Mouse (Mus musculus) spleen, adult 2 months (tissue): ENCODE measurements around the gene Dgki. TPM values are rescaled to one million over a fixed set of nuclear protein-coding genes. Genes with fewer than 3 reads are reported as not detected.

ENCODE experiments used
- DNase-seq, 2 experiments: peaks; one replicate each; pipeline versions ENCODE4 v3.0.0 to v3.0.0-alpha.2; 2012 to 2021; ENCODE audit warnings: low spot score in 2 of 2, low read depth in 1 of 2
- H3K27ac ChIP-seq: fragments of 200-500 bp; 2 replicates; pipeline ENCODE4 v1.5.1; 2012; ENCODE audit warnings: low read length, inconsistent platforms; ENCODE audit not compliant: insufficient read depth
- H3K27me3 ChIP-seq: fragments of 200-500 bp; 2 replicates; pipeline ENCODE4 v1.6.1; 2012; ENCODE audit warnings: mild to moderate bottlenecking, moderate library complexity, low read length, inconsistent platforms; ENCODE audit not compliant: control insufficient read depth, insufficient read depth
- H3K36me3 ChIP-seq: fragments of 200-500 bp; 2 replicates; pipeline ENCODE4 v1.6.1; 2012; ENCODE audit warnings: mild to moderate bottlenecking, low read length, inconsistent platforms; ENCODE audit not compliant: control insufficient read depth, insufficient read depth
- H3K4me1 ChIP-seq: fragments of 200-500 bp; 2 replicates; pipeline ENCODE4 v1.6.1; 2011; ENCODE audit warnings: inconsistent platforms; ENCODE audit not compliant: control insufficient read depth, insufficient read depth, insufficient read length
- H3K4me3 ChIP-seq: fragments of 200-500 bp; 2 replicates; pipeline ENCODE4 v1.5.1; 2011; ENCODE audit warnings: mild to moderate bottlenecking, inconsistent platforms; ENCODE audit not compliant: insufficient read depth, insufficient read length; ENCODE audit errors: extremely low read depth
- CTCF ChIP-seq: fragments of 200-500 bp; IDR thresholded peaks from 2 replicates; pipeline ENCODE4 v1.5.1; 2011; ENCODE audit warnings: mild to moderate bottlenecking, inconsistent platforms; ENCODE audit not compliant: insufficient read depth, insufficient read length, insufficient replicate concordance; ENCODE audit errors: extremely low read depth
- POLR2A ChIP-seq: fragments of 200-500 bp; IDR thresholded peaks from 2 replicates; pipeline ENCODE4 v1.6.1; 2011; ENCODE audit warnings: low read depth, low read length, inconsistent platforms
- WGBS: fragments of 180-500 bp; shearing (Covaris S2); methylation state at CpG from one replicate; pipeline ENCODE4 v1.1.7; 2018; 5-methylcytosine and 5-hydroxymethylcytosine counted together
- polyA plus RNA-seq: library from polyadenylated mRNA; depleted of rRNA; stranded (reverse); fragments of >200 nt; gene quantifications from 2 replicates; pipeline ENCODE4 v1.2.3, GENCODE M21; 2012; rRNA removed

The Dgki gene
- polyA plus RNA-seq, 1 experiment: 0.70 TPM

DNA sequence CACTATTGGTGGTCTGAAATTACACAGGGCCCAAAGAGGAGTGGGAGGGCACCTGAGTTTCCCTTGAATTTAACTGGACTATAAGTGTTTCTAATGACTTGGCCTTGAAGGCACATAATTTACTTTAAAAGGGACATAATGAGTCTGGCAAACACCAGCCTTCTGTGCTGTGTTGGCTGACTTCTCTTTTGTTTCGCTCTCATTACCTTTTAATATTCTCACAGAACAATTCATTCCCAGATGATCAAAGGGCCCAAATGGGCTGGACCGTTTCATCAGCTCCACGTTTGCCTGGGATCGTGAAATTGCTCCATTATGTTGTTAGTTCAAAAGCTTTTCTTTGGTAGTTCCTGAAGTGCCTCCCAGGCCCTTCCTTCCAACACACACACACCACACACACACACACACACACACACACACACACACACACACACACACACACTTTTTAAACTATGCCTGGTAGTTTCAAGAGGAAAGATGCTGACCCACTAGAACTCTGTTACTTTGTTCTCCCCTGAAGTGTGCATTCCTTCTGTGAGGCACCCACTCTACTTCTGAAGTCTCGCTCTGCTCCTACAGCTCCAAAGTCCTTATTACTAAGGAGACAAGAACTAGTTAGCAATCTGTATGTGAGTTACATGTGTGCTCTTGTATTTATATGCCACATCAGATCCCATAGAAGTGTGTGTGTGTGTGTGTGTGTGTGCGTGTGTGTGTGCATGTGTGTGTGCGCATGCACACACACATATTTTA, 491.5 kb downstream of the Dgki start:
- Histone ChIP-seq H3K27ac (no peak overlapping the region), H3K27me3 (no peaks in the 10 kb centered on the region), H3K4me3 (no peak overlapping the region), H3K4me1 (no peaks in the 10 kb centered on the region), H3K36me3 (no peaks in the 10 kb centered on the region)
- DNase-seq: no peak
- no peak for TF ChIP-seq POLR2A
- TF ChIP-seq CTCF: no peak
- 89% methylated on average over 7 of the region's 7 CpGs for WGBS

DNA sequence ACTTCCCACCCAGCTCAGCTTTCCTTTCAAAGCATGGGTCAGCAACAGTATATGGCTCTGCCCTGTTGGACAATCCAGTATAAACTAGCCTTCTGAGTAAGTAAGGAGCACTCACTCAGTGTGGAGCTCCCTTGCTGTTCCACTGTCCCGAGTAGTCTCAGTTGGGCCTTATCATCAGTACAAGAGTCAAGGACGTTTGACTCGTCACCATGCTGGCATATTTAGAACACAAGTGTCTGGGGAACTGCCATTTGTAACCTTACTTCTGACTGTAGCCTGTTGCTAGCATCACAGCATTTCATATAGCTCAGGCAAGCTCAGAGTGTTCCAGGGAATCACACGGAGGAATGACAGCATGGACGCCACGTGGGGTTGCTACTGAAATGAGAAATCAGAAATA, 493.1 kb downstream of the Dgki start:
- H3K36me3 ChIP-seq: no peaks in the 10 kb centered on the region
- 85% methylated on average over 6 of the region's 6 CpGs for WGBS
- H3K27me3 ChIP-seq: no peaks in the 10 kb centered on the region
- H3K4me1 ChIP-seq: no peaks in the 10 kb centered on the region
- no peak for DNase-seq
- no peak overlapping the region for H3K27ac ChIP-seq
- TF ChIP-seq POLR2A: no peak
- TF ChIP-seq CTCF: no peak
- H3K4me3 ChIP-seq: no peak overlapping the region

GRCm38 (mm10) chr6:36800309-36800946, 499.6 kb downstream of the Dgki start:
- no peak for TF ChIP-seq CTCF
- no peak for TF ChIP-seq POLR2A
- no peak overlapping the region for H3K27ac ChIP-seq
- no peaks in the 10 kb centered on the region for H3K4me1 ChIP-seq
- H3K36me3 ChIP-seq: no peaks in the 10 kb centered on the region
- H3K4me3 ChIP-seq: no peak overlapping the region
- 85% methylated on average over 5 of the region's 5 CpGs for WGBS
- H3K27me3 ChIP-seq: no peaks in the 10 kb centered on the region
- DNase-seq: no peak

DNA sequence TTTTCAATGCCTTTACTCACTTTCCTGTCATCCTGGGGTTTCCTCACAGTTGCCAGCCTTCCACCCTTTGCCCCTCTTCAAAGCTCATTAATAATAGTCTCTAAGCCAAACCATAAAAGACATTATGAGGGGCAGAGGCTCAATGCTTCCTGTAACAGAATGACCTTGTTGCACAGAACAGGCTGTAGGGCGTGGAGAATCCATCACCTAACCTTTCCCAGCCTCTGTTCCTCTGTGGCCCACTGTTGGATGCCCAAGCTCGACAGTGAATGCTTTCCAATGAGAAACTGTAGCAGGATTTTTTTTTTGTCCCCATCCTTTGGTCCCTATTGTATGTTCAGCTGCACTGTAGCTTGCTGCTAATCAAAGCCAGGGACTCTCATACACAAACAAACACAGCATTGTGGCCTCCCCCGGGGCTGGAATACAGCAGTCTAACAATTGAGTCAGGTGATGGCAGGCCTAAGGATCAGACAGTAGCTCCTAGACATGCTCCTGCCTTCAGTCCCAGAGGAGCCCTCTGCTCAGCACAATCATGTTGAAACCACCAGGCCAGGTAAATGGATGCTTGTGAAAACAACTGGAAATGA, 502.8 kb downstream of the Dgki start:
- H3K4me3 ChIP-seq: no peak overlapping the region
- no peaks in the 10 kb centered on the region for H3K36me3 ChIP-seq
- no peak for TF ChIP-seq POLR2A
- TF ChIP-seq CTCF: no peak
- WGBS: 76% methylated on average over 3 of the region's 3 CpGs
- no peak overlapping the region for H3K27ac ChIP-seq
- no peak for DNase-seq
- no peaks in the 10 kb centered on the region for H3K27me3 ChIP-seq
- no peaks in the 10 kb centered on the region for H3K4me1 ChIP-seq

Other genes with a start within 250 kb of the Dgki start
- 6.6 and 6.8 TPM in 2 replicates for gene Creb3l2, start 142.0 kb upstream of the Dgki start, polyA plus RNA-seq
- gene Akr1d1, start 230.0 kb upstream of the Dgki start, polyA plus RNA-seq: not detected in 2 replicates